ENCODE assay signal across 8 mouse cellular contexts in the genomic region with DNA sequence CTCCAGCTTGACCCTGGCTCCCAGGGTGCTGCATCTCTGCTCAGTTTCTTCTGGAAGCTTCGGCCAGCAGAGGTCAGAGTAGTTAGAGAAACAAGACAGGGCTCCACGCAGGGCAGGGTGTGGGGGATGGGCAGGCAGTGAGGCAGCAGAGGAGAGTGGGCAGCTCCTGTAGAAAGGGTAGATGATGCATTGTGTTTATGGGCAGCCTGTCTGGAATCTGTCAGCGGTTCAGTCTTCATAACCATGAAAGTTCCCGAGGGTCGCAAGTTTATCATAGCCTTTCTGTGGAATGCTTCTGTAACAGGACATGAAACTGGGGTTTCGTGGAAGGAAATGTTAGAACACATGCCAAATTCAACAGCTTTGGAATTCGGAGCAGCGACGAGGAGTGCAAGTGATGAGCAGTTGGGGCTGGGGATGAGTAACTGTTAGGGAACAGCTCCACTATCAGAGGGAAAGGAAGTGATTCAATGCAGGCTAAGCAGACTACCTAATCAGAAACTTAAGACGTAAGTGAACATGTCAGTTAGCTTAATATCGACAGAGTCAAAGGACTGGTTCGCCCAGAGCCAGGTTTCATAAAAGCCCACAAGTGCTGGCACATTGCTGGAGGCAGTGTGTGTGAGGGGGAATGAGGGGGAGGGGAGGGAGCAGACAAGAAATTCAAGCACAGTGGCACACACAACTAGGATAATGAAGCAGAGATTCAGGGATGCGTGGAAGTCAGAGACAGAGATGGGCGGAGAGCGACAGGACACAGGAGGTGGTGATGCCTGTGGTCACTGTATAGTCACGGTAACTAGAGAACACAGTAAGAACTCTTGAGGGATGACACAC. TPM values are rescaled to one million over a fixed set of nuclear protein-coding genes. Genes with fewer than 3 reads are reported as not detected.
A peak's percentile ranks its signal among the peaks of the same experiment; 100 is the strongest.
DNase-seq lines count a peak whose midpoint lies in the region; ATAC-seq and TF ChIP-seq lines count a peak whose summit lies in the region.

No protein-coding gene starts in this region.

- no peak for DNase-seq in forebrain, embryonic 10.5 days (ENCODE audit: extremely low spot score, low spot score)
- peak; percentile 22 for DNase-seq in A20 (ENCODE audit: low read depth, low spot score)
- DNase-seq in embryo, embryonic 9.5 days (ENCODE audit: extremely low spot score), result peak; percentile 44
- peak; percentile 38 for DNase-seq in hindbrain, postnatal 0 days (ENCODE audit: low spot score)
- DNase-seq in layer of hippocampus, postnatal 10 days (ENCODE audit: low spot score in 2 of 2), result peak; percentile 16 to 33
- DNase-seq in B cell, adult 2 months, result no peak

- WGBS in forebrain, embryonic 16.5 days, result 68% methylated on average over 16 of the region's 16 CpGs
- 74% methylated on average over 16 of the region's 16 CpGs for WGBS in forebrain, embryonic 10.5 days
- WGBS in hindbrain, postnatal 0 days, result 55% methylated on average over 16 of the region's 16 CpGs

- no peak for TF ChIP-seq POLR2A in myocyte (IDR thresholded peaks at IDR 0.05; ENCODE audit: insufficient read length, low read depth)

- no peak overlapping the region for H3K9ac ChIP-seq in forebrain, embryonic 16.5 days (replicated peaks; ENCODE audit: low read depth, low read length)
- no peak overlapping the region for H3K9ac ChIP-seq in hindbrain, postnatal 0 days (replicated peaks; ENCODE audit: low read length)

- no peaks in the 10 kb centered on the region for H3K9me3 ChIP-seq in forebrain, embryonic 16.5 days (ENCODE audit: control insufficient read depth, low read length)
- H3K9me3 ChIP-seq in forebrain, embryonic 10.5 days, result no peaks in the 10 kb centered on the region
- H3K9me3 ChIP-seq in hindbrain, postnatal 0 days (ENCODE audit: low read length), result no peaks in the 10 kb centered on the region

- no peaks in the 10 kb centered on the region for H3K79me2 ChIP-seq in myocyte (ENCODE audit: control insufficient read depth, insufficient read depth)

- ATAC-seq in forebrain, embryonic 16.5 days, result 0 out of 2 replicates have a peak, but pooled peaks have one; percentile 12
- peak; percentile 29; the same call in 1 of the 2 replicates for ATAC-seq in hindbrain, postnatal 0 days

- no peak overlapping the region for H3K27ac ChIP-seq in forebrain, embryonic 16.5 days (ENCODE audit: low read length)
- no peak overlapping the region for H3K27ac ChIP-seq in forebrain, embryonic 10.5 days
- no peak overlapping the region for H3K27ac ChIP-seq in hindbrain, postnatal 0 days

- H3K4me2 ChIP-seq in forebrain, embryonic 16.5 days (ENCODE audit: low read length), result no peak overlapping the region
- no peak overlapping the region for H3K4me2 ChIP-seq in hindbrain, postnatal 0 days (ENCODE audit: low read depth, low read length)
- H3K4me2 ChIP-seq in myocyte (ENCODE audit: low read depth), result peak overlapping the region; percentile 82

- no peaks in the 10 kb centered on the region for H3K4me1 ChIP-seq in forebrain, embryonic 16.5 days (replicated peaks; ENCODE audit: control insufficient read depth, insufficient read depth, low read length)
- H3K4me1 ChIP-seq in forebrain, embryonic 10.5 days, result peaks cover 21% of the 10 kb centered on the region
- no peaks in the 10 kb centered on the region for H3K4me1 ChIP-seq in hindbrain, postnatal 0 days (ENCODE audit: insufficient read depth, low read length)

- H3ac ChIP-seq in myocyte (ENCODE audit: control insufficient read depth, insufficient read length), result no peak overlapping the region

- no peaks in the 10 kb centered on the region for H3K36me3 ChIP-seq in forebrain, embryonic 16.5 days (ENCODE audit: control insufficient read depth, insufficient read depth)
- H3K36me3 ChIP-seq in forebrain, embryonic 10.5 days (replicated peaks), result no peaks in the 10 kb centered on the region
- H3K36me3 ChIP-seq in hindbrain, postnatal 0 days (ENCODE audit: insufficient read depth, low read length), result no peaks in the 10 kb centered on the region
- no peaks in the 10 kb centered on the region for H3K36me3 ChIP-seq in myocyte (ENCODE audit: control insufficient read depth, insufficient read depth)

- peak; percentile 37 for TF ChIP-seq CTCF in hindbrain, postnatal 0 days (IDR thresholded peaks at IDR 0.05; ENCODE audit: low read depth)

- no peak overlapping the region for H3K4me3 ChIP-seq in forebrain, embryonic 16.5 days (replicated peaks; ENCODE audit: low read length)
- no peak overlapping the region for H3K4me3 ChIP-seq in forebrain, embryonic 10.5 days
- H3K4me3 ChIP-seq in hindbrain, postnatal 0 days (ENCODE audit: low read length), result no peak overlapping the region
- no peak overlapping the region for H3K4me3 ChIP-seq in myocyte

- no peaks in the 10 kb centered on the region for H3K27me3 ChIP-seq in forebrain, embryonic 16.5 days (replicated peaks; ENCODE audit: control insufficient read depth, insufficient read depth, low read length)
- H3K27me3 ChIP-seq in forebrain, embryonic 10.5 days (ENCODE audit: poor library complexity, severe bottlenecking), result no peaks in the 10 kb centered on the region
- no peaks in the 10 kb centered on the region for H3K27me3 ChIP-seq in hindbrain, postnatal 0 days (ENCODE audit: insufficient read depth, low read length)
- no peaks in the 10 kb centered on the region for H3K27me3 ChIP-seq in myocyte (ENCODE audit: control insufficient read depth, insufficient read depth, insufficient read length)

TF ChIP-seq in myocyte, 11 proteins besides CTCF, POLR2A, EP300 and RAD21:
- TF ChIP-seq MYOD1 (IDR thresholded peaks at IDR 0.05; ENCODE audit: control insufficient read depth in 1 of 3, insufficient read length in 2 of 3, low read depth in 2 of 3) (peak in 1 of 3 experiments; percentile 21), REST (IDR thresholded peaks at IDR 0.05; ENCODE audit: insufficient read depth, insufficient read length) (no peak)

RNA-seq across cellular contexts. Expression of a gene that starts 8.0 kb away (rescaled TPM):
- not detected in 2 replicates for polyA plus RNA-seq in forebrain, embryonic 16.5 days (2015; fragmentation: Nextera tagmentation; extraction: Ambion mirVana)
- not detected in 2 replicates for polyA plus RNA-seq in forebrain, embryonic 10.5 days (2016; fragmentation: Nextera tagmentation; extraction: Ambion mirVana)
- total RNA-seq in hindbrain, postnatal 0 days (2014; rRNA removed), result 0.26 TPM in 1 of 2 replicates, not detected in the other
- 0.04 TPM in 1 of 2 replicates, not detected in the other for polyA plus RNA-seq in hindbrain, postnatal 0 days (2015; fragmentation: Nextera tagmentation; extraction: Ambion mirVana)
- not detected for total RNA-seq in layer of hippocampus, postnatal 10 days (2021)
- polyA plus RNA-seq in myocyte (2012; fragmentation: generic; extraction: Trizol), result 0.29 TPM

Comparison
In these comparisons a context has a peak if more than half of its experiments do, and no peak if none do; other contexts are left out.
1. DNase-seq: peak in A20 (single experiment), embryo, embryonic 9.5 days (single experiment), hindbrain, postnatal 0 days (single experiment) and layer of hippocampus, postnatal 10 days (2 of 2); none in forebrain, embryonic 10.5 days (single experiment) and B cell, adult 2 months (0 of 2).